Mouse (Mus musculus) liver, postnatal 0 days (tissue): ENCODE measurements around the gene Cstad.

Source experiments
- CTCF ChIP-seq: sonication (generic); IDR thresholded peaks from 2 replicates; pipeline ENCODE4 v1.5.1; 2016; ENCODE audit warnings: antibody characterized with exemption, low read depth
- EP300 ChIP-seq: IDR thresholded peaks from 2 replicates; pipeline ENCODE4 v1.6.1; 2016; ENCODE audit warnings: antibody characterized with exemption, low read depth, mild to moderate bottlenecking

DNA sequence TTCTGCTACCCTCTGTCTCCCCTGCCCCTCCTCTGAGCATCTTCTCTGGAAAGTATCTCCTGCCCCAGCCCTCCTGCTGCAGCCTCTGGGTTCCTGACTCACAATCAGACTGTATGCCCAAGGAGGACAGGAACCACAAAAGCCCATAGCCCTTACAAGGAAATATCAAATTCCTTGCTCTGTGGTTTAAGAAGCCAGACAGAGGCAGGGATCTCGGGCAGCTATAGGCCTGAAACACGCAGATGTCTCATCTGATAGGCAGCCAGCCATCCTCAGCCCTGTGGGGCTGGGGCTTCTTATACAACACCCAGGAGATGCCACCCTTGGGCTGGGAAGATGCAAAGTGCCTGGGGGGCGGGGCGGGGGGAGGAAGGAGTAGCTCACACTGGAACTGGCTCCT lies 956 bp downstream of the Cstad start:
- TF ChIP-seq EP300 (no peak), CTCF (no peak)
